In genomic region chr12:108579156-108579871, GRCm38 (mm10) we compare ENCODE assay signal across 13 mouse cellular contexts. TPM values are rescaled to one million over a fixed set of nuclear protein-coding genes. Genes with fewer than 3 reads are reported as not detected.
A peak's percentile ranks its signal among the peaks of the same experiment; 100 is the strongest.
DNase-seq lines count a peak whose midpoint lies in the region.
"Had no signal": no experiment of that assay in that cellular context is flagged by ENCODE, and none has a peak within 500 bp of the region (broad histone marks: within the 10 kb centered on the region; RNA-seq: fewer than 3 reads in every experiment).

No protein-coding gene starts in this region.

- peak; percentile 73 for DNase-seq in heart, adult 11 months
- DNase-seq in heart, postnatal 4 days, result no peak
- peak; percentile 15 for DNase-seq in 3T3-L1 (ENCODE audit: low read depth, low spot score)
- DNase-seq in adrenal gland, postnatal 10 days, result peak; percentile 15
- DNase-seq in left cerebral cortex, postnatal 14 days (ENCODE audit: low spot score in 2 of 2), result peak; percentile 34 to 60
- DNase-seq in ovary, postnatal 36 days (ENCODE audit: low spot score), result no peak
- DNase-seq in gastrocnemius, postnatal 4 days (ENCODE audit: low spot score in 2 of 2), result no peak
- DNase-seq: cerebellum, postnatal 10 days; kidney, adult 11 months; kidney, postnatal 10 days; liver, postnatal 0 days; lung, postnatal 14 days; thymus, adult 2 months had no signal

- intact Hi-C loops in left cerebral cortex, postnatal 14 days (cut with DNase I), result no loop called here

RNA-seq across cellular contexts. Expression of gene Evl, which starts 24.8 kb away (rescaled TPM):
- 100 to 1,000 TPM; 140 to 145 TPM for total RNA-seq in heart, postnatal 4 days (2021)
- 10 to 100 TPM; 73.4 to 96.9 TPM for total RNA-seq in adrenal gland, postnatal 10 days (2021)
- total RNA-seq in left cerebral cortex, postnatal 14 days (2021), result 100 to 1,000 TPM; 285 to 314 TPM
- total RNA-seq in gastrocnemius, postnatal 4 days (2021), result 10 to 100 TPM; 77.1 to 80.7 TPM

Comparison
In these comparisons a context has a peak if more than half of its experiments do, and no peak if none do; other contexts are left out.
1. DNase-seq: peak in heart, adult 11 months (single experiment), 3T3-L1 (single experiment), adrenal gland, postnatal 10 days (single experiment) and left cerebral cortex, postnatal 14 days (2 of 2); none in heart, postnatal 4 days (single experiment), ovary, postnatal 36 days (single experiment) and gastrocnemius, postnatal 4 days (0 of 2).